Mouse (Mus musculus) midbrain, embryonic 10.5 days (tissue): ENCODE data around the gene Lgi2. TPM values are rescaled to one million over a fixed set of nuclear protein-coding genes. Genes with fewer than 3 reads are reported as not detected.

Experiments
- DNase-seq: peaks from one replicate; pipeline ENCODE4 v3.0.0-alpha.2; 2017; ENCODE audit warnings: low spot score
- H3K27ac ChIP-seq: fragments of 300-500 bp; sonication (generic); replicated peaks from 2 replicates; pipeline ENCODE4 v1.5.1; 2016; ENCODE audit warnings: mild to moderate bottlenecking
- H3K27me3 ChIP-seq: fragments of 300-500 bp; sonication (generic); 2 replicates; pipeline ENCODE4 v1.6.1; 2016; ENCODE audit warnings: low read depth, mild to moderate bottlenecking; ENCODE audit not compliant: poor library complexity, severe bottlenecking
- H3K36me3 ChIP-seq: fragments of 300-500 bp; sonication (generic); 2 replicates; pipeline ENCODE4 v1.6.1; 2016; ENCODE audit warnings: mild to moderate bottlenecking, moderate library complexity
- H3K4me1 ChIP-seq: fragments of 300-500 bp; sonication (generic); 2 replicates; pipeline ENCODE4 v1.6.1; 2016
- H3K4me3 ChIP-seq: fragments of 300-500 bp; sonication (generic); 2 replicates; pipeline ENCODE4 v1.5.1; 2016; ENCODE audit warnings: mild to moderate bottlenecking, moderate library complexity
- H3K9me3 ChIP-seq: fragments of 300-500 bp; sonication (generic); replicated peaks from 2 replicates; pipeline ENCODE4 v1.6.1; 2016; ENCODE audit warnings: mild to moderate bottlenecking
- WGBS: fragments of 180-500 bp; shearing (Covaris S2); methylation state at CpG from one replicate; pipeline ENCODE4 v1.1.7; 2016; 5-methylcytosine and 5-hydroxymethylcytosine counted together
- polyA plus RNA-seq: library from polyadenylated mRNA; unstranded; fragments of >200 nt; fragmentation: Nextera tagmentation; extraction: Ambion mirVana; gene quantifications from 2 replicates; pipeline ENCODE4 v1.2.1, GENCODE M21; 2016

Gene Lgi2
- polyA plus RNA-seq, 1 experiment from 2014 or later = 1.4 TPM

DNA sequence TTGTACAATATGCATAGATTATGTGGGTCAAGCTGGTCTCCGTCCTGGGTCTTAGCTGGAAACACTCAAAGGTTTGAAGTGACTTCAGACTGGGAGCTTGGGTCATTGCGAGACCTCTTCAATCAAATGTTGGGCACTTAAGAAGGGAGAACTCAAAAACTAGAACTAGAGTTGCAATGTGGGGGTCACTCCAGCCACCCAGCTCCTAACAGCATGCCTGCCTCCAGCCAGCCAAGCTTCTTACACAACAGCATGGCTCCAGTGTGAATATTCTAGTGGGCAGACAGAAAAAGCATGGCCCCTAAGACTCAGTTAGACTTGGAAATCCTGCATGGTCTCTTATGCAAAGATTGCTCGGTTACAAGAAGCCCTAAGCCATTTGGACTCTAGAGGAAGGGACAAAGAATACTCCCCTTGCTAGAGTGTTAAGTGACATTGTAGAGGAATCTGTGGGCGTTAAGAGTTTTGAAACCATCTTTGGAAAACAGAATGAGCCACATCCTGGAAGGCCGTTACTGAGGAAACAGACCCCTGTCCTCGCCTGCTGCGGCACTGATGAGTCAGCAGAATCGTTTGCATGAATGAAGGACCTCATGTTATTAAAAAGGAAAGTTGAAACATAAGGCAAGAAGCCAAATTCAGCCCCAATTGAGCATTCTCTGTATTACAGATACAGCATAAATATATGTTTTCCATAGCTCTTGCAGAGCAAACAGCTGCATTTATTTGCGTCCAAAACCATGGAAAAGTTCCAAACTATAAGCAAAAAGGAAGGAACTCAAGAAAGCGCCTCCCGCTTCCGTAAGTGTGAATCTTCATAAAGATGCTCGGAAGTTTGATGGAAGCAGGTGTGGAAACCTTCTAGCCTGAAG, 78.5 kb downstream of the Lgi2 start:
- Histone ChIP-seq H3K36me3 (no peaks in the 10 kb centered on the region), H3K4me3 (no peak overlapping the region), H3K27ac (no peak overlapping the region), H3K4me1 (no peaks in the 10 kb centered on the region), H3K27me3 (no peaks in the 10 kb centered on the region), H3K9me3 (no peaks in the 10 kb centered on the region)
- WGBS = 87% methylated on average over 13 of the region's 13 CpGs
- DNase-seq = no peak

Other genes starting within 250 kb of the Lgi2 start
- 0.90 and 0.97 TPM in 2 replicates for gene Sod3, start 202.7 kb downstream of the Lgi2 start, polyA plus RNA-seq
- gene Ccdc149, start 94.9 kb downstream of the Lgi2 start, polyA plus RNA-seq = 1.9 and 2.9 TPM in 2 replicates
- 8.6 and 9.4 TPM in 2 replicates for gene Sepsecs, start 103.2 kb upstream of the Lgi2 start, polyA plus RNA-seq
- gene Pi4k2b, start 175.1 kb upstream of the Lgi2 start, polyA plus RNA-seq = 13.3 and 15.7 TPM in 2 replicates
- 16.7 and 18.1 TPM in 2 replicates for gene Zcchc4, start 208.9 kb upstream of the Lgi2 start, polyA plus RNA-seq